In the genomic region with DNA sequence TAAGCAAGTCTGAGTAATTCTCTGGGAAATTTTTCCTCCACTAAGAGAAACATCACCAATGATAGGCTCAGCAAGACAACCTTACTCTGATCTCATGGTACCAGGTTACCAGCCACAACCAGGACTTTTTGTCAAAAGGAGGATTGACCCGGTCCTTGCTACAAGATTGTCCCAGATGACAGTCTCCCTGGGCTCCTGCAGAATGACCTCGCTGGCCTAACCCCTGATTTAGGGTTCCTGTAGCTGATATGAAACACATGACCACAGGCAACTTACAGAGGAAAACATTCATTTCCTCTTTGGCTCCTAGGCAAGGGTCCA, we compare ENCODE assay signal across 9 mouse cellular contexts.
A peak's percentile ranks its signal among the peaks of the same experiment; 100 is the strongest.
DNase-seq lines count a peak whose midpoint lies in the region; ATAC-seq and TF ChIP-seq lines count a peak whose summit lies in the region.
"Had no signal": no experiment of that assay in that cellular context is flagged by ENCODE, and none has a peak within 500 bp of the region (broad histone marks: within the 10 kb centered on the region; RNA-seq: fewer than 3 reads in every experiment).

No protein-coding gene starts in this region.

- H3K9me3 ChIP-seq in heart, embryonic 16.5 days (replicated peaks; ENCODE audit: control insufficient read depth, low read length) = no peaks in the 10 kb centered on the region

- no peak overlapping the region for H3K9ac ChIP-seq in heart, embryonic 16.5 days (ENCODE audit: low read length)

- peaks cover 15% of the 10 kb centered on the region for H3K4me1 ChIP-seq in kidney, adult 2 months (ENCODE audit: control insufficient read depth, insufficient read depth, low read length)
- peaks cover 12% of the 10 kb centered on the region; the same call in 1 of the 2 replicates for H3K4me1 ChIP-seq in heart, embryonic 16.5 days (ENCODE audit: control insufficient read depth, insufficient read depth, low read length)

- no peak overlapping the region for H3K4me3 ChIP-seq in kidney, adult 2 months (ENCODE audit: insufficient read depth, low read depth, low read length)
- H3K4me3 ChIP-seq in heart, embryonic 16.5 days (ENCODE audit: low read length) = no peak overlapping the region
- H3K4me3 ChIP-seq: left cerebral cortex, adult 2 months had no signal

- peak overlapping the region; percentile 67 for H3K27ac ChIP-seq in kidney, adult 2 months (ENCODE audit: insufficient read depth, low read depth, low read length)
- H3K27ac ChIP-seq in heart, embryonic 16.5 days (ENCODE audit: low read length) = peak overlapping the region; percentile 57

- no peak for TF ChIP-seq CTCF in kidney, adult 2 months (conservative IDR thresholded peaks at IDR 0.05; ENCODE audit: insufficient read depth, insufficient read length, low read depth, low read length)

- no peak overlapping the region for H3K4me2 ChIP-seq in heart, embryonic 16.5 days (ENCODE audit: low read depth, low read length)

- TF ChIP-seq POLR2A in kidney, adult 2 months (IDR thresholded peaks at IDR 0.05; ENCODE audit: low read depth, low read length) = no peak

- 32% methylated on average over 2 of the region's 2 CpGs for WGBS in kidney, adult 2 months
- 53% methylated on average over 2 of the region's 2 CpGs for WGBS in heart, embryonic 16.5 days

- peaks cover 1% of the 10 kb centered on the region; the same call in 1 of the 2 replicates for H3K36me3 ChIP-seq in kidney, adult 2 months (ENCODE audit: control insufficient read depth, insufficient read depth, low read length)
- peaks cover 5% of the 10 kb centered on the region; the same call in 1 of the 2 replicates for H3K36me3 ChIP-seq in heart, embryonic 16.5 days (ENCODE audit: control insufficient read depth, insufficient read depth)

- DNase-seq in kidney, adult 2 months = no peak
- DNase-seq in kidney, adult 8-10 months = no peak
- no peak for DNase-seq in gastrocnemius, postnatal 10 days
- no peak for DNase-seq in Muller cell, postnatal 12 days (ENCODE audit: inconsistent ontology term)
- no peak for DNase-seq in frontal cortex, postnatal 25 days (ENCODE audit: low spot score in 2 of 2)

- H3K27me3 ChIP-seq in kidney, adult 2 months (replicated peaks; ENCODE audit: control insufficient read depth, insufficient read depth, low read length) = no peaks in the 10 kb centered on the region
- no peaks in the 10 kb centered on the region for H3K27me3 ChIP-seq in heart, embryonic 16.5 days (ENCODE audit: control insufficient read depth, insufficient read depth, low read length)

- peak; percentile 67; the same call in 1 of the 2 replicates for ATAC-seq in common myeloid progenitor, adult 5-6 weeks (replicated peaks; ENCODE audit: low read depth, poor library complexity, severe bottlenecking)
- ATAC-seq in heart, embryonic 16.5 days (replicated peaks; ENCODE audit: extremely low read depth, insufficient read depth, low FRiP score) = no peak; the same call in 1 of the 2 replicates
- ATAC-seq in megakaryocyte progenitor cell, adult 5-6 weeks (replicated peaks; ENCODE audit: poor library complexity) = peak; percentile 67
